22 mouse cellular contexts compared by ENCODE assay signal in the genomic region with DNA sequence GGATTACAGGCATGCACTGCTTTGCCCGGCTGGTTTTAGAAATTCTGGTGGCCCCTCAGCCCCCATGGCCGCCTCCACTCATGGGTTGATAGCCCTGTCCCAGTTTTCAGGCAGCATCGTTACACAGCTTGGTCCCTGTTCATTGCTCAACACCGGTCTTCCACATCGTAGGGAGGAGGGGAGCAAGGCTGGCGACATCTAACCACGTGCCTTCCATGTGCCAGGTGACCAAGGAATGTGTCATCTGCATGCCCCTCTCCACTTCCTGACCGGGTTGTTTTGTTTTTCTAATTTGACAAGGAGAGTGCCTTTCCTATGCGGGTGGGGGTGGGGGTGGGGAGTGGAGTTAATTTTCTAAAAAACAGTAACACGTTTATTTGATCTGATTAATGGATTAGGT. TPM values are rescaled to one million over a fixed set of nuclear protein-coding genes. Genes with fewer than 3 reads are reported as not detected.
A peak's percentile ranks its signal among the peaks of the same experiment; 100 is the strongest.
DNase-seq lines count a peak whose midpoint lies in the region; ATAC-seq and TF ChIP-seq lines count a peak whose summit lies in the region.
"Had no signal": no experiment of that assay in that cellular context is flagged by ENCODE, and none has a peak within 500 bp of the region (broad histone marks: within the 10 kb centered on the region; RNA-seq: fewer than 3 reads in every experiment).

No protein-coding gene starts in this region.

- in situ Hi-C loops in CH12.LX (cut with MboI; ENCODE audit: low pct_ligation_motif_present, low pct_unique_long_range_greater_than_20kb, low sequenced_read_pairs) = no loop called here

- WGBS in heart, postnatal 0 days = 41% methylated on average over 10 of the region's 10 CpGs
- WGBS in midbrain, embryonic 11.5 days = 39% methylated on average over 10 of the region's 10 CpGs
- 34% methylated on average over 10 of the region's 10 CpGs for WGBS in midbrain, postnatal 0 days

- intact Hi-C loops in heart, postnatal 10 days (cut with DNase I) = no loop called here

- DNase-seq in heart, postnatal 0 days (ENCODE audit: low spot score) = peak; percentile 5
- no peak for DNase-seq in heart, postnatal 10 days
- peak; percentile 72 for DNase-seq in midbrain, embryonic 11.5 days (ENCODE audit: low spot score, missing footprints)
- DNase-seq in midbrain, postnatal 0 days (ENCODE audit: low spot score) = no peak
- no peak for DNase-seq in CH12.LX (ENCODE audit: extremely low read depth)
- DNase-seq in urinary bladder, adult 2 months (ENCODE audit: low spot score) = no peak
- DNase-seq: adrenal gland, adult 8-10 months; cerebellum, adult 18-20 months; cerebellum, postnatal 36 days; gastrocnemius, postnatal 25 days; kidney, adult 2 months; right cerebral cortex, postnatal 25 days had no signal

- no peak for TF ChIP-seq EP300 in heart, postnatal 0 days (IDR thresholded peaks at IDR 0.05; ENCODE audit: low read depth)
- TF ChIP-seq EP300 in CH12.LX (IDR thresholded peaks at IDR 0.05; ENCODE audit: low read length) = no peak

- peaks cover 19% of the 10 kb centered on the region for H3K4me1 ChIP-seq in heart, postnatal 0 days (ENCODE audit: control insufficient read depth, insufficient read depth)
- peaks cover 9% of the 10 kb centered on the region for H3K4me1 ChIP-seq in midbrain, embryonic 11.5 days (ENCODE audit: control insufficient read depth, insufficient read depth, low read length)
- 0 out of 2 replicates have a peak, but pooled peaks cover 4% of the 10 kb centered on the region for H3K4me1 ChIP-seq in midbrain, postnatal 0 days (ENCODE audit: insufficient read depth, low read length)
- peaks cover 43 to 88% of the 10 kb centered on the region in 2 experiments for H3K4me1 ChIP-seq in CH12.LX (ENCODE audit: control insufficient read depth in 1 of 2, insufficient read depth in 2 of 2)

- TF ChIP-seq POLR2A in CH12.LX (IDR thresholded peaks at IDR 0.05; ENCODE audit: low read depth, low read length) = no peak

- TF ChIP-seq RAD21 in CH12.LX (IDR thresholded peaks at IDR 0.05; ENCODE audit: low read depth, low read length) = no peak

- dilution Hi-C loops in CH12.LX (cut with MboI; ENCODE audit: extremely low pct_ligation_motif_present, extremely low pct_unique_long_range_greater_than_20kb, low sequenced_read_pairs) = no loop called here

- H3K27me3 ChIP-seq in heart, postnatal 0 days (ENCODE audit: control insufficient read depth, insufficient read depth, low read length) = no peaks in the 10 kb centered on the region
- H3K27me3 ChIP-seq in midbrain, embryonic 11.5 days (ENCODE audit: control insufficient read depth, insufficient read depth, low read length) = no peaks in the 10 kb centered on the region
- no peaks in the 10 kb centered on the region for H3K27me3 ChIP-seq in midbrain, postnatal 0 days (ENCODE audit: insufficient read depth, low read length)
- no peaks in the 10 kb centered on the region for H3K27me3 ChIP-seq in CH12.LX (replicated peaks)

- no peak overlapping the region for H3K9ac ChIP-seq in heart, postnatal 0 days (replicated peaks; ENCODE audit: low read depth, low read length)
- no peak overlapping the region for H3K9ac ChIP-seq in midbrain, embryonic 11.5 days (ENCODE audit: low read length)
- no peak overlapping the region for H3K9ac ChIP-seq in midbrain, postnatal 0 days (replicated peaks; ENCODE audit: low read length, poor library complexity, severe bottlenecking)
- H3K9ac ChIP-seq in CH12.LX (ENCODE audit: insufficient read depth, low read depth) = no peak overlapping the region
- H3K9ac ChIP-seq: forebrain, embryonic 13.5 days; limb, embryonic 15.5 days; neural tube, embryonic 13.5 days had no signal

- no peak overlapping the region for H3K4me3 ChIP-seq in heart, postnatal 0 days (ENCODE audit: low read depth, low read length)
- H3K4me3 ChIP-seq in midbrain, embryonic 11.5 days (ENCODE audit: low read depth, low read length) = no peak overlapping the region
- no peak overlapping the region for H3K4me3 ChIP-seq in midbrain, postnatal 0 days (ENCODE audit: low read depth, low read length)
- H3K4me3 ChIP-seq in CH12.LX (replicated peaks in 1 of 3; ENCODE audit: low read depth in 2 of 3, low read length in 2 of 3, poor library complexity in 1 of 3) = no peak overlapping the region
- H3K4me3 ChIP-seq: forebrain, embryonic 13.5 days; limb, embryonic 15.5 days; neural tube, embryonic 13.5 days had no signal

- no peaks in the 10 kb centered on the region for H3K36me3 ChIP-seq in heart, postnatal 0 days (replicated peaks; ENCODE audit: control insufficient read depth, insufficient read depth, low read length)
- no peaks in the 10 kb centered on the region for H3K36me3 ChIP-seq in midbrain, embryonic 11.5 days (ENCODE audit: control insufficient read depth, insufficient read depth, low read length)
- H3K36me3 ChIP-seq in midbrain, postnatal 0 days (ENCODE audit: insufficient read depth, low read length) = no peaks in the 10 kb centered on the region
- H3K36me3 ChIP-seq in CH12.LX (replicated peaks in 1 of 2; ENCODE audit: control insufficient read depth in 1 of 2, insufficient read depth in 1 of 2, low read length in 1 of 2) = no peaks in the 10 kb centered on the region
- H3K36me3 ChIP-seq: limb, embryonic 15.5 days; neural tube, embryonic 13.5 days had no signal

- H3K4me2 ChIP-seq in heart, postnatal 0 days (ENCODE audit: low read depth, low read length) = no peak overlapping the region
- H3K4me2 ChIP-seq in midbrain, embryonic 11.5 days = no peak overlapping the region
- no peak overlapping the region for H3K4me2 ChIP-seq in midbrain, postnatal 0 days (ENCODE audit: low read depth, low read length, poor library complexity, severe bottlenecking)
- H3K4me2 ChIP-seq in CH12.LX (ENCODE audit: insufficient read depth, low read depth, poor library complexity, severe bottlenecking) = no peak overlapping the region
- H3K4me2 ChIP-seq: forebrain, embryonic 13.5 days; limb, embryonic 15.5 days; neural tube, embryonic 13.5 days had no signal

- no peak overlapping the region for H3K27ac ChIP-seq in heart, postnatal 0 days (ENCODE audit: low read depth)
- no peak overlapping the region for H3K27ac ChIP-seq in midbrain, embryonic 11.5 days (ENCODE audit: low read depth, low read length)
- H3K27ac ChIP-seq in midbrain, postnatal 0 days (ENCODE audit: low read depth, low read length) = no peak overlapping the region
- H3K27ac ChIP-seq in CH12.LX (ENCODE audit: insufficient read depth, low read depth) = no peak overlapping the region
- H3K27ac ChIP-seq: forebrain, embryonic 13.5 days; hindbrain, postnatal 0 days; limb, embryonic 15.5 days; neural tube, embryonic 13.5 days had no signal

- no peak for TF ChIP-seq CTCF in heart, postnatal 0 days (IDR thresholded peaks at IDR 0.05; ENCODE audit: low read depth)
- TF ChIP-seq CTCF in midbrain, postnatal 0 days (IDR thresholded peaks at IDR 0.05) = no peak
- TF ChIP-seq CTCF in CH12.LX (conservative IDR thresholded peaks at IDR 0.05 in 1 of 2, IDR thresholded peaks at IDR 0.05 in 1 of 2; ENCODE audit: low read depth in 2 of 2, low read length in 2 of 2) = no peak

- no peak for ATAC-seq in heart, postnatal 0 days (ENCODE audit: insufficient read depth, low read depth)
- ATAC-seq in midbrain, embryonic 11.5 days (ENCODE audit: low FRiP score) = no peak
- ATAC-seq in midbrain, postnatal 0 days (ENCODE audit: low FRiP score) = no peak
- peak; percentile 59 for ATAC-seq in megakaryocyte progenitor cell, adult 5-6 weeks (replicated peaks; ENCODE audit: poor library complexity)
- ATAC-seq: forebrain, embryonic 13.5 days; hindbrain, postnatal 0 days had no signal

- no peaks in the 10 kb centered on the region for H3K79me2 ChIP-seq in CH12.LX (replicated peaks; ENCODE audit: control insufficient read depth, extremely low read depth, insufficient read depth, poor library complexity, severe bottlenecking)

- no peaks in the 10 kb centered on the region for H3K9me3 ChIP-seq in heart, postnatal 0 days (replicated peaks; ENCODE audit: control insufficient read depth, low read length)
- H3K9me3 ChIP-seq in midbrain, embryonic 11.5 days (ENCODE audit: control insufficient read depth, low read length) = no peaks in the 10 kb centered on the region
- H3K9me3 ChIP-seq in midbrain, postnatal 0 days (ENCODE audit: low read length) = no peaks in the 10 kb centered on the region
- no peaks in the 10 kb centered on the region for H3K9me3 ChIP-seq in CH12.LX (replicated peaks; ENCODE audit: low read length)
- H3K9me3 ChIP-seq: forebrain, embryonic 13.5 days; limb, embryonic 15.5 days; neural tube, embryonic 13.5 days had no signal

TF ChIP-seq in CH12.LX, 34 proteins besides CTCF, POLR2A, EP300 and RAD21 (continues in another document):
- TF ChIP-seq MAFK (IDR thresholded peaks at IDR 0.05; ENCODE audit: insufficient replicate concordance, low read length) = no peak
- no peak for TF ChIP-seq E2F4 (IDR thresholded peaks at IDR 0.05; ENCODE audit: insufficient replicate concordance, low read depth, low read length)

RNA-seq across cellular contexts. Expression of gene 1700017B05Rik, which starts 5.7 kb away (rescaled TPM):
- 11.0 and 16.3 TPM in 2 replicates for total RNA-seq in heart, postnatal 0 days (2014; rRNA removed; ENCODE audit: low replicate concordance)
- polyA plus RNA-seq in heart, postnatal 0 days (2015; fragmentation: Nextera tagmentation; extraction: Ambion mirVana) = 5.6 and 6.2 TPM in 2 replicates
- total RNA-seq in heart, postnatal 10 days (2021) = 10 to 100 TPM; 21.2 to 21.5 TPM
- 6.4 and 9.3 TPM in 2 replicates for polyA plus RNA-seq in midbrain, embryonic 11.5 days (2014; fragmentation: Nextera tagmentation; extraction: Ambion mirVana)
- 10.9 and 13.0 TPM in 2 replicates for total RNA-seq in midbrain, postnatal 0 days (2014; rRNA removed)
- 4.5 and 5.0 TPM in 2 replicates for polyA plus RNA-seq in midbrain, postnatal 0 days (2015; fragmentation: Nextera tagmentation; extraction: Ambion mirVana)
- total RNA-seq in CH12.LX (2012; rRNA removed) = 38.6 and 49.4 TPM in 2 replicates
- total RNA-seq in CH12.LX (2014; rRNA removed) = 23.4 and 26.4 TPM in 2 replicates
- 51.2 and 56.0 TPM in 2 replicates for polyA plus RNA-seq in CH12.LX (2012; ENCODE audit: insufficient read length, low read depth)
- total RNA-seq in megakaryocyte progenitor cell, adult 5-6 weeks (2015) = 33.8 and 42.4 TPM in 2 replicates
- 17.8 and 25.6 TPM in 2 replicates for total RNA-seq in megakaryocyte progenitor cell, adult 5-6 weeks (2017)
- polyA plus RNA-seq in urinary bladder, adult 2 months (2012; rRNA removed) = 4.6 and 10.7 TPM in 2 replicates

RNA-seq across cellular contexts. Expression of gene Trcg1, which starts 31.7 kb away (rescaled TPM):
- total RNA-seq in heart, postnatal 0 days (2014; rRNA removed; ENCODE audit: low replicate concordance) = not detected in 2 replicates
- polyA plus RNA-seq in heart, postnatal 0 days (2015; fragmentation: Nextera tagmentation; extraction: Ambion mirVana) = not detected in 2 replicates
- not detected for total RNA-seq in heart, postnatal 10 days (2021)
- not detected in 2 replicates for polyA plus RNA-seq in midbrain, embryonic 11.5 days (2014; fragmentation: Nextera tagmentation; extraction: Ambion mirVana)
- not detected in 2 replicates for total RNA-seq in midbrain, postnatal 0 days (2014; rRNA removed)
- polyA plus RNA-seq in midbrain, postnatal 0 days (2015; fragmentation: Nextera tagmentation; extraction: Ambion mirVana) = not detected in 2 replicates
- total RNA-seq in CH12.LX (2012; rRNA removed) (not detected in 2 replicates), CH12.LX (2014; rRNA removed) (not detected in 2 replicates)
- not detected in 2 replicates for polyA plus RNA-seq in CH12.LX (2012; ENCODE audit: insufficient read length, low read depth)
- total RNA-seq in megakaryocyte progenitor cell, adult 5-6 weeks (2015) = not detected in 2 replicates
- total RNA-seq in megakaryocyte progenitor cell, adult 5-6 weeks (2017) = not detected in 2 replicates
- polyA plus RNA-seq in urinary bladder, adult 2 months (2012; rRNA removed) = not detected in 2 replicates
- total RNA-seq: adrenal gland, adult 8-10 months; gastrocnemius, postnatal 25 days; hematopoietic stem cell, adult 5-6 weeks; hindbrain, postnatal 0 days; layer of hippocampus, postnatal 14 days; left cerebral cortex, postnatal 14 days; monocyte, adult 5-6 weeks had no signal
- polyA plus RNA-seq: CD4-positive, CD25-positive, alpha-beta regulatory T cell, adult 4 months; forebrain, embryonic 13.5 days; hindbrain, postnatal 0 days; kidney, adult 2 months; limb, embryonic 15.5 days; neural tube, embryonic 13.5 days had no signal

Comparison
In these comparisons a context has a peak if more than half of its experiments do, and no peak if none do; other contexts are left out.
1. DNase-seq: peak in heart, postnatal 0 days (single experiment) and midbrain, embryonic 11.5 days (single experiment); none in heart, postnatal 10 days (0 of 2), midbrain, postnatal 0 days (single experiment), CH12.LX (single experiment) and urinary bladder, adult 2 months (single experiment).